11 mouse cellular contexts compared by ENCODE assay signal in the genomic region with DNA sequence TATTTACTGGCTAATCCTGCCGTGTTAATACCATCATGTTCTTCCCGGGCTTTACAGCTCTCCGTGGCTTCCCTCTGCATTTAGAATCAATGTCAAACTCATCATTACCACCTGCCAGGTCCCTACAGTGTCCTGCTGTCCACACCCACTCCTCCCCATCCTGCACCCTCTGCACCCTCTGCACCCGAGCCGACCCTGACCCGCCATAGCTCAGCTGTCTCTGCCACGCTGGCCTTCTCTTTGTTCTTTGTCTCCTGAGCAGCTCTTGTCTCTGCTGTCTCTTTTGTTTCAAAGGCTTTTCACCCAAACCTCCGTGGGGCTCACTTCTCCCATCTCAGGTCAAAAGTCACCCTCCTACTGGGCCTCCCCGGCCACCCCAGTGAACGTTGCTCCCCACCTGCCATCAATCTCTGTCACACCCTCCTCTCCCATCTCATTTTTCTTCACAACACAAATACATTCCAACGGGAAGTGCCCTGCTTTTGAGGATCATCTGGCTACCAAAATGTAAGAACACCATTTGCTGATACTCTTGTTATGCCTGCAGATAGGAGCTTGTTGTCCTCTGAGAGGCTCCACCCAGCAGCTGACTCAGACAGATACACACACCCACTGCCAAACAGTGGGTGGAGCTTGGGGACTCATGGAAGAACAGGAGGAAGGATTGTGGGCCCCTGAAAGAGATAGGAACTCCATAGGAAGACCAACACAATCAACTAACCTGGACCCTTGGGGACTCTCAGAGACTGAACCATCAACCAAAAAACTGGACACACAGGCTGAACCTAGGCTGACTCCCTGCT.
DNase-seq lines count a peak whose midpoint lies in the region; ATAC-seq and TF ChIP-seq lines count a peak whose summit lies in the region.
"Had no signal": no experiment of that assay in that cellular context is flagged by ENCODE, and none has a peak within 500 bp of the region (broad histone marks: within the 10 kb centered on the region; RNA-seq: fewer than 3 reads in every experiment).

No protein-coding gene starts in this region.

- peak; percentile 76 for ATAC-seq in heart, embryonic 11.5 days (replicated peaks; ENCODE audit: insufficient number of reproducible peaks, low FRiP score, low TSS enrichment)
- no peak for ATAC-seq in forebrain, embryonic 15.5 days (replicated peaks)

- H3K4me1 ChIP-seq in heart, embryonic 11.5 days (ENCODE audit: control insufficient read depth, insufficient read depth, low read length), result peaks cover 25% of the 10 kb centered on the region
- H3K4me1 ChIP-seq in MEL (ENCODE audit: control insufficient read depth in 1 of 2, insufficient read depth in 2 of 2, low read length in 2 of 2), result no peaks in the 10 kb centered on the region; a peak in 1 of 4 replicates
- peaks cover 55% of the 10 kb centered on the region for H3K4me1 ChIP-seq in forebrain, embryonic 15.5 days
- H3K4me1 ChIP-seq in midbrain, embryonic 10.5 days, result peaks cover 66% of the 10 kb centered on the region

- intact Hi-C loops in heart, postnatal 10 days (cut with DNase I), result no loop called here

- no peaks in the 10 kb centered on the region for H3K9me3 ChIP-seq in heart, embryonic 11.5 days (replicated peaks; ENCODE audit: control insufficient read depth, low read length)
- H3K9me3 ChIP-seq in MEL (replicated peaks; ENCODE audit: insufficient read depth, low read length), result no peaks in the 10 kb centered on the region
- no peaks in the 10 kb centered on the region for H3K9me3 ChIP-seq in forebrain, embryonic 15.5 days
- no peaks in the 10 kb centered on the region for H3K9me3 ChIP-seq in midbrain, embryonic 10.5 days (replicated peaks)
- H3K9me3 ChIP-seq: lung, embryonic 15.5 days had no signal

- H3K27me3 ChIP-seq in heart, embryonic 11.5 days (ENCODE audit: control insufficient read depth, insufficient read depth, low read length), result no peaks in the 10 kb centered on the region
- no peaks in the 10 kb centered on the region for H3K27me3 ChIP-seq in MEL (ENCODE audit: control insufficient read depth in 1 of 2, insufficient read depth in 2 of 2, low read length in 2 of 2)
- no peaks in the 10 kb centered on the region for H3K27me3 ChIP-seq in forebrain, embryonic 15.5 days
- H3K27me3 ChIP-seq in midbrain, embryonic 10.5 days (ENCODE audit: low read depth, poor library complexity, severe bottlenecking), result no peaks in the 10 kb centered on the region
- H3K27me3 ChIP-seq: lung, embryonic 15.5 days had no signal

- H3K4me3 ChIP-seq in heart, embryonic 11.5 days (ENCODE audit: low read depth, low read length), result no peak overlapping the region
- no peak overlapping the region for H3K4me3 ChIP-seq in MEL (ENCODE audit: control insufficient read depth in 1 of 2, insufficient read depth in 1 of 2, low read depth in 2 of 2, low read length in 2 of 2)
- no peak overlapping the region for H3K4me3 ChIP-seq in forebrain, embryonic 15.5 days
- H3K4me3 ChIP-seq in midbrain, embryonic 10.5 days, result no peak overlapping the region
- H3K4me3 ChIP-seq: lung, embryonic 15.5 days had no signal

- WGBS in heart, embryonic 11.5 days (ENCODE audit: insufficient replicate concordance), result 29% methylated on average over 11 of the region's 11 CpGs
- WGBS in forebrain, embryonic 15.5 days, result 22% methylated on average over 11 of the region's 11 CpGs
- WGBS in midbrain, embryonic 10.5 days, result 20% methylated on average over 11 of the region's 11 CpGs

- TF ChIP-seq RAD21 in MEL (IDR thresholded peaks at IDR 0.05; ENCODE audit: low read depth, low read length), result no peak

- TF ChIP-seq POLR2A in MEL (IDR thresholded peaks at IDR 0.05; ENCODE audit: control insufficient read depth in 1 of 2, insufficient read depth in 1 of 2, low read depth in 1 of 2, low read length in 2 of 2, poor library complexity in 1 of 2), result no peak

- DNase-seq in heart, postnatal 10 days, result no peak
- peak; percentile 29 for DNase-seq in MEL (ENCODE audit: low read depth, low spot score)
- DNase-seq in midbrain, embryonic 10.5 days (ENCODE audit: low spot score), result peak; percentile 29
- DNase-seq in ovary, postnatal 14 days (ENCODE audit: low spot score), result no peak
- no peak for DNase-seq in urinary bladder, postnatal 10 days (ENCODE audit: low spot score)
- DNase-seq in adrenal gland, adult 8-10 months, result no peak
- DNase-seq: heart, adult 18-20 months; kidney, adult 2 months had no signal

- no peak for TF ChIP-seq CTCF in MEL (IDR thresholded peaks at IDR 0.05 in 2 of 3, conservative IDR thresholded peaks at IDR 0.05 in 1 of 3; ENCODE audit: control insufficient read depth in 1 of 3, insufficient read depth in 1 of 3, low read depth in 2 of 3, low read length in 3 of 3, poor library complexity in 1 of 3, severe bottlenecking in 1 of 3)

- H3K4me2 ChIP-seq in heart, embryonic 11.5 days, result peak overlapping the region; percentile 27
- no peak overlapping the region for H3K4me2 ChIP-seq in forebrain, embryonic 15.5 days (replicated peaks)
- H3K4me2 ChIP-seq: lung, embryonic 15.5 days had no signal

- no peak overlapping the region for H3K9ac ChIP-seq in heart, embryonic 11.5 days (ENCODE audit: low read depth, low read length)
- no peak overlapping the region for H3K9ac ChIP-seq in MEL (ENCODE audit: control insufficient read depth, low read depth, low read length, poor library complexity, severe bottlenecking)
- H3K9ac ChIP-seq in forebrain, embryonic 15.5 days (replicated peaks), result no peak overlapping the region
- H3K9ac ChIP-seq: lung, embryonic 15.5 days had no signal

- no peak for TF ChIP-seq EP300 in MEL (IDR thresholded peaks at IDR 0.05; ENCODE audit: low read depth in 1 of 2, low read length in 2 of 2)

- H3K27ac ChIP-seq in heart, embryonic 11.5 days (ENCODE audit: low read depth, low read length), result peak overlapping the region; percentile 2; the same call in 1 of the 2 replicates
- no peak overlapping the region for H3K27ac ChIP-seq in MEL (ENCODE audit: control insufficient read depth, low read depth, low read length)
- H3K27ac ChIP-seq in forebrain, embryonic 15.5 days (replicated peaks), result 0 out of 2 replicates have a peak overlapping the region, but pooled peaks have one; percentile 25
- H3K27ac ChIP-seq in midbrain, embryonic 10.5 days (replicated peaks), result peak overlapping the region; percentile 77
- H3K27ac ChIP-seq: lung, embryonic 15.5 days had no signal

- H3K36me3 ChIP-seq in heart, embryonic 11.5 days (ENCODE audit: control insufficient read depth, insufficient read depth, low read length), result no peaks in the 10 kb centered on the region
- peaks cover 0 to 2% of the 10 kb centered on the region in 2 experiments; a peak in 1 of 4 replicates for H3K36me3 ChIP-seq in MEL (ENCODE audit: control insufficient read depth in 1 of 2, insufficient read depth in 2 of 2, low read length in 2 of 2)
- no peaks in the 10 kb centered on the region for H3K36me3 ChIP-seq in forebrain, embryonic 15.5 days
- no peaks in the 10 kb centered on the region for H3K36me3 ChIP-seq in midbrain, embryonic 10.5 days
- H3K36me3 ChIP-seq: lung, embryonic 15.5 days had no signal

- H3K79me2 ChIP-seq in MEL (ENCODE audit: control insufficient read depth, insufficient read depth, low read length, poor library complexity), result no peaks in the 10 kb centered on the region

TF ChIP-seq in MEL, 35 proteins besides CTCF, POLR2A, EP300 and RAD21:
- TF ChIP-seq JUND (IDR thresholded peaks at IDR 0.05; ENCODE audit: low read depth, low read length), result no peak
- no peak for TF ChIP-seq MAX (IDR thresholded peaks at IDR 0.05; ENCODE audit: low read length)
- no peak for TF ChIP-seq E2F4 (IDR thresholded peaks at IDR 0.05; ENCODE audit: borderline replicate concordance, low read depth, low read length)
- no peak for TF ChIP-seq TCF12 (IDR thresholded peaks at IDR 0.05; ENCODE audit: low read depth, low read length)
- no peak for TF ChIP-seq MYC (IDR thresholded peaks at IDR 0.05; ENCODE audit: low read depth, low read length)
- TF ChIP-seq KAT2A (conservative IDR thresholded peaks at IDR 0.05; ENCODE audit: low read depth, low read length), result no peak
- TF ChIP-seq POLR2AphosphoS2 (IDR thresholded peaks at IDR 0.05; ENCODE audit: low read length), result no peak

Comparison
In these comparisons a context has a peak if more than half of its experiments do, and no peak if none do; other contexts are left out.
1. DNase-seq: peak in MEL (single experiment) and midbrain, embryonic 10.5 days (single experiment); none in heart, postnatal 10 days (0 of 2), ovary, postnatal 14 days (single experiment), urinary bladder, postnatal 10 days (single experiment) and adrenal gland, adult 8-10 months (single experiment).